Mouse (Mus musculus) T-cell, adult 2 months (primary cell): ENCODE measurements around the gene Cntnap5c.
"Not testable (repeated sequence)": the region's sequence is repeated elsewhere in the genome, so short reads cannot be mapped to it uniquely, and the experiment has no call there.

Experiments
- DNase-seq: peaks from one replicate; pipeline ENCODE4 v3.0.0; 2022; ENCODE audit warnings: low spot score

Cntnap5c gene

DNA sequence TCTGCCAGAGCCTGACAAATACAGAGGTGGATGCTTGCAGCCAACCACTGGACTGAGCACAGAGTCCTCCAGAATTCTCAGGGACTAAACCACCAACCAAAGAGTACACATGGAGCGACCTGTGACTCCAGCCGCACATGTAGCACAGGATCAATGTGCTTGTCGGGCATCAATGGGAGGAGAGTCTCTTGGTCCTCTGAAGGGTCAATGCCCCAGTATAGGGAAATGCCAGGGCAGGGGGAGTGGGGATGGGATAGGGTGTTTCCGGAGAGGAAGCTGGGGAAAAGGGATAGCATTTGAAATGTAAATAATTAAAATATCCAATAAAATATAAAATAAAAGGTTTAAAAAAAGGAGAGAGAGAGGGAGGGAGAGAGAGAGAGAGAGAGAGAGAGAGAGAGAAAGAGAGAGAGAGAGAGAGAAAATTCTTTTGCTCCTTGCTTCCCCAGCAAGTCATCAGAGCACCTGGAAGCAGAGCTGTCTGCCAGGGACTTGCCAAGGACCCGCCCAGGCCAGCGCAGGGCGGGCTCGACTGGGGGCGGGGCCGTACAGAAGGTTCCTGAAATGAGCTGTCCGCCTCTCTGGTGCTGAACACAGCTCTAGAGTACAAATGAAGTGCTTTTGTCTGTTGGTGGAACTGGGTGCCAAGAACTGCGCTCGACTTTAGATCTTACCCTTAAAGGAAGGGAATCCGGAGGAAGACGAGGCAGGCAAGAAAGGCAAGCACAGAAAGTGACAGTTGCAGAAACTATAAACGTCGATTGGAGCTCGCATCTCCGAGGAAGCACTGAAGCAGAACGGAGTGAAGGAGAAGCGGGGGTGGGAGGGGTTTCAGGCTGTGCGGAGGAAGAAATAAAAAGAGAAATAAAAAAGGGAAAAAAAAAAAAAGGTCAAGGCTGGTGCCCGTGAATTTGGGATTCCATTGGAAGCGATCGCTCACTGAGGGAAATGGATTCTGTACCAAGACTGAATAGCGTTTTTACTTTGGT lies at the start of gene Cntnap5c:
TSS of gene Cntnap5c (plus strand) at position 949 of the 989 bp plus-strand sequence.
- DNase-seq: no peak

DNA sequence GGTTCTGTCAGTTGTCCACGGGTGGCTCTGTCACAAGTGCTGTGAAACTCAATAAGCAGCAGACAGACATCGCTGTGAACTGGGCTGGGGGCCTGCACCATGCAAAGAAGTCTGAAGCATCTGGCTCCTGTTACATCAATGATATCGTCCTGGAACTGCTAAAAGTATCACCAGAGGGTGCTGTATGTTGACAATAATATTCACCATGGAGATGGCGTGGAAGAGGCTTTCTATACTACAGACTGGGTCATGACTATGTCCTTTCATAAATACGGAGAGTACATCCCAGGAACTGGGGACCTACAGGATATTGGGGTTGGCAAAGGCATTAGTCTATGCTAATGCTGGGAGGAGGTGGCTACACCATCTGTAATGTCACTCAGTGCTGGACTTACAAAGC lies 27.3 kb upstream of the Cntnap5c start, which contains the start of gene Gm21834:
TSS of gene Gm21834 (minus strand) at position 101 of the 400 bp plus-strand sequence.
- no peak for DNase-seq

DNA sequence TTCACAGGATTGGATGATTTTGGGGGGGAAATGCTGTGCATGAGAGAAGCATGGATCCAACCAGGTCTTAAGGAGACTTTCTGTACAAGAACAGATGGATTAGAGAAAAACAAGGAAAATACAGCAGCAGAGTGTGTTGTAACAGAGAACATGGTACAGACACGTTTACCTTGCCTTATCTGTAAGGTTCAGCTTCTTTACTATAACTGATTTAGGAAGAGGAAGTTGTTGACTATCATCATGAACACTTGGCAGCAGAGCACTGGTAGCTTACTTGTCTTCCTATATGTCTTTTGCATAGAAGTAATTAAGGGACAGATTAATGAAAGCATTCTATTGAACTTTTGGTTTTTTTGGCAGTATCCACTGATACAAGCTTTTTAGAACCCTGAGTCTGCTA lies 11.3 kb upstream of the Cntnap5c start:
- no peak for DNase-seq

DNA sequence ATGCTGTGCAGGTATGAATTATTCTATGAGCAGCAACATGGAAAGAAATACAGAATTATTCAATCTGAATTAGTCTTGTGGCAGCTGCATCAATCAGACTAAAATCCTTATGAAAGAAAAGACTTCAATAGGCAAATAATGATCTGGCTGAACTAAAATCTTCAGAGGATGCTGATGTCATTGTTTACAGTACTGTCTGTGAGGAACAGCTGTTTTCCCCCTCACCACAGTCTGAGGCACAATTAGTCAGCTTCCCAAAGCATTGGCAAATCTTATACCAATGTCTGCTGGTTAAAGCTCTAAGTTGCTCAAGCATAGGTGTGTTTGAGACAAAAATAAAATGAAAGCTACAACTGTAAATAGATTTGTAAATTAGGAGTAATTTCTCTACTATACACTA lies 2.1 kb upstream of the Cntnap5c start:
- no peak for DNase-seq

DNA sequence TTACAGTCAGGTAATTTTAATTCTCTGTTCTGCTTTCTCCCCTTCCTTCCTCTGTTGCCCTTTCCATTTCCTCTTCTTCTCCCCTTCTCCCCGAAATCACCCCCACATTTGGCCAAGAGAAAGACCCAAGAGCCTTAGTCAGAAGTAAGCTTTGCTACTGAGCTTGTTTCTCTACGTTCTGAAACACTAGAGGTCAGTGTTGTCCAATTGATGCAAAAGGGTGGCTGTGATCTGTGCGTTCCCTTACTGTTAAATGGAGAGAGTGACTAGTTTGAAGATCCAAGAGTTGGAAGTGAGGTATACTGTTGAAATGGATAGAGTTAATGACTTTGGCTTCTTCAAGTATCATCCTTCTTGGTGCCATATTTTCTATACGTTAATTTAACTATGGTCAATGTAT lies 1.5 kb downstream of the Cntnap5c start:
- DNase-seq: no peak

DNA sequence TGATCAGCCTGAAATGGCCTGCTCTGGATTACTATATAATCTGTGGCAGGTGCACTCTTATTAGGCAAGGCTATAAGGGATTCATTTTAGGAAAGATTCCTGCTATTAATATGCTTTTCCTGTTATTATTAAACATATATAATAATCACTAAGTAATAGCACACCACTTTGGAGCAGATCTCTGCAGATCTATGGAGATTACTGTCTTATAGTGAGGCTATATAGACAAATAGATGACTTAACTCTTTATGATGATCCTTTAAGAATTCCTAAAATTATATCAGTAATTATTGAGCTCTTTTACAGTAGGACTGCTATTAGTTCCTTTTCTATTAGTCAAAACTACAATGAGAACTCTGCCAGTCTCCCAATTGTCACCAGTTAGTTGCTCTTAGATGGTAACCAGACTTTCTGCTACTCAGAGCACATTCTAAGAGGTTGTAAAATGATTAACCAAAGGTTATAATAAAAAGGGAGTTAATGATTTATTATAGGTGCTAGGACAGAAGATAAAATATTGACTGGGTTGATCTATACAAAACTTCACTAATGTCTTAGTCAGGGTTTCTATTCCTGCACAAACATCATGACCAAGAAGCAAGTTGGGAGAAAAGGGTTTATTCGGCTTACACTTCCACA lies 18.9 kb downstream of the Cntnap5c start:
- DNase-seq: no peak

DNA sequence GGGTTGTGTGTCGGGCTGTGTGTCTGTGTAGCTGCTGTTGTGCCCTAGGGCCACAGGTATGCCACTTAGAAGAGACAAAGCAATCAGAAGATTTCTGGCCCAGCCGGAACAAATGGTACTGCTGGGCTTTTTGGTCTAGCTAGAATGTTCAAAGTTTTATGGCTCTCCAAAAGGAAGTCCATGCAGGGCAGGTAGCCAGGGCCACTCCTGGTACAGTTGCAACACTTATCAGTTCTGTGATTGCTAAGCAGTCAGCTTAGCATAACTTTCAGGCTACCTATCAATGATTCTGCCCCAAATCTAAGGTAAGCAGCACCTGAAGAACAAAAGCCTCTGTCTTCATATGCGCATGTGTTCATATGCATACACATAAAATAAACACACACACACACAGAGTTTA lies 26.0 kb downstream of the Cntnap5c start:
- DNase-seq: no peak

DNA sequence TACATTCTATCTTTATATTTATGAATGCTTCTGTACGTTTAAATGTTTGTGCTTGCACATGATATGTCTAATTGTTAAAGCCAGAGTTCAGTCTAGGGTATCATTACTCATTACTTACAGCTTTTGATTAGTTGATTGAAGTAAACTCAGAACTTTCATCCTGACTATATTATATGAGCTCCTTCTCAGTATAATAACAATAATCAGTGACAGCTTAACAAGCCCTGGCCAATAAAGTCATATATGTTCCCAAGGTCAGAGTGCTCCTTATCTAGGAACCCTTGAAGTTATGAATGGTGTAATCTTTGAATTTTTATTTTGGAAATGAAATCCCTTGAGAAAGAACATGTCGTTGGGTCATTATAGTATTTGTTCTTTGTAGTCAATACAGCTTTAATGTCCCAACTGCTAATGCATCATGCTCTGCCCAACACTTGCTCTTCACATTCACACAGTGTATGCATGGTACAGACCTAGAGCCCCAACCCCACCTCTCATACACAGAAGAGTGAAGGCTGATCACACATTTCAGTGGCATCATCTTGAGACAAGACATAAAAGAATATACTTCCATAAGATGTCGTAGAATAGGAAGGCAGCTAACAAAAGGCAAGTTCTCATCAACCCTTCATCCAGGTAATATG lies 27.4 kb downstream of the Cntnap5c start:
- DNase-seq: no peak

DNA sequence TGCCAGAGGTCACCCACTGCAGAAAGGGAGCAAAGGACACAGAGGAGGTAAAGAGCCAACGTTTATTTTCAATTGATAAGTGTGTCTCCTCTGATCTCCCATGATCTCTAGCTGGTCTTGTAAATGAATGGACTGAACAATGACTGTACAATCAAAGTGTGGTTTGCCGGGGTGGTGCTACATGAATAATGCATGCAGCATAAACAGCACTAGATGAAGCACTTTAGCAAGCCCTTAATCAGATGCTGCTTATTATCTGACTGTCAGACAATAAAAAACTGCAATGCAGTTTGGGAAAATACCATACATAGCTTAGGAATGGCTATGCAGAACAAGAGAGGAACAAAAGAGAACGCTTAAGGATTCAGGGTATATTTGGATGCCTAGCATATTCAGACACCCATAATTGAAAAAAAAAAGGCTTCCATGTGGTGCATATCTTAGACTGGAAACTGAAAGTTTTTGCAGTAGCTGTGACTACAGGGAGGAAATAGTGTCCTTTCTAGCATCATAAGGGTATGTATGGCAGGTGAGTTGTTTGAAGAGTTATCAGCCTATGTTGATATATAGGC lies 30.1 kb downstream of the Cntnap5c start:
- DNase-seq: no peak

DNA sequence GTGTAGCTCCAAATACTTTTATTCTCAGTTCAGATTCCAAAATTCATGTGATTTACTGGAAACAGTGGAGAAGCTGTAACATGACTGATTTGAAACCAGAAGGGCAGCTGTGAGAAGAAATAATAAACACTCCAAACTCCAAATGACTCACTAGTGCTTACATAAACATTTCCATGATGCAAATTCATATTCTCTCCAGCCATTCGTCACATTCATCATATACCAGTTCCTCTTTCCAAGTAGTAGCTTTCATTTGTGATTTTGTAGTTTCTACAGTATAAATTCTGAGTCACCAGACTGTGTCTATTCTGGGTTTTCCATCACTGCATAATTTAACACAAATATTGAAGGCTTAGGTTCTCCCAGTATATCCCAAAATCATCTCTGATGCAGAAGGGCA lies 31.8 kb downstream of the Cntnap5c start:
- no peak for DNase-seq

DNA sequence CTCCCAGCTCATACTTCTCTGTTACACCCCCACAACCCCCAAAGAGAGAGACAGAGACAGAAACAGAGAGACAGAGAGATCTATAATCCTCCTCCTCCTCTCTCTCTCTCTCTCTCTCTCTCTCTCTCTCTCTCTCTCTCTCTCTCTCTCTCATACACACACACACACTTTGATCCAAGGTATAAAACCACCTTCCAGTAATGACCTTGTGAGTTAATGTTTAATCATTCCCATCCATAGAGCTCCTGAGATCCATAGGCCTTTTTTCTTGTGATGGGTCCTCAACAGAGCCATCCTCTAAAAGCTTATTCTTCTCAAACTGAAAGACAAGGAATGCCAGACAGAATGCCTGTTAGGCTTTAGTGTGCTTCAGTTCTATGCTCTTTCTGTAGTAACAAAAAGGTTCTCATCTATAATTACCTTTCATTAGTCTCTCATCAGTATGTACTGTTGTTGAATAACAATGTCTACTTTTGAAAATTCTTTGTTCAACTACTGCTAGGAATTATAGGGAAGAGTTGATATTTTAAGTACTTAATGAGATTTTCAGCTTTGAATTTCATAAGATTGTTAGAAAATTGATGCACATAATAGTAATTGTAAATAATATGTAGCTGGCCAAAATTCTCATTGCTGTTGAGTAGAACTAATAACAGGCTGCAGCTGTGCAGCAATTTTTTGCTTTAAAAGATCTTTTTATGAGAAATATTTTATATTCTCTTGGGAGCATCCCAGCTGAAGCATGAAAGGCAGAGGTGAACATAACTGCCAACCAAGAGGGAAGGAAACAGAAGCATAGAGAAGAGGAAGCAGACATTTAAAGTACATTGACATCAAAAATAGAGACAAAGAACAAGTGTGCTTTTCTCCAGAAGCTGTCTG lies 68.0 kb downstream of the Cntnap5c start:
- DNase-seq: no peak

DNA sequence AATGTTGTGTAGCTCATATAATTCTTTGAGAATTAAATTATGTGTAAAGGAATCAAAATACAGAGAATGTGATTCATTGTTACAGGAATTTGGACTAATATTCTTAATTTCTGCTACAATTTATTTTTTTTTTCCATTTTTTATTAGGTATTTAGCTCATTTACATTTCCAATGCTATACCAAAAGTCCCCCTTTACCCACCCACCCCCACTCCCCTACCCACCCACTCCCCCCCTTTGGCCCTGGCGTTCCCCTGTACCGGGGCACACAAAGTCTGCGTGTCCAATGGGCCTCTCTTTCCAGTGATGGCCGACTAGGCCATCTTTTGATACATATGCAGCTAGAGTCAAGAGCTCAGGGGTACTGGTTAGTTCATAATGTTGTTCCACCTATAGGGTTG lies 86.4 kb downstream of the Cntnap5c start:
- not testable (repeated sequence) for DNase-seq

DNA sequence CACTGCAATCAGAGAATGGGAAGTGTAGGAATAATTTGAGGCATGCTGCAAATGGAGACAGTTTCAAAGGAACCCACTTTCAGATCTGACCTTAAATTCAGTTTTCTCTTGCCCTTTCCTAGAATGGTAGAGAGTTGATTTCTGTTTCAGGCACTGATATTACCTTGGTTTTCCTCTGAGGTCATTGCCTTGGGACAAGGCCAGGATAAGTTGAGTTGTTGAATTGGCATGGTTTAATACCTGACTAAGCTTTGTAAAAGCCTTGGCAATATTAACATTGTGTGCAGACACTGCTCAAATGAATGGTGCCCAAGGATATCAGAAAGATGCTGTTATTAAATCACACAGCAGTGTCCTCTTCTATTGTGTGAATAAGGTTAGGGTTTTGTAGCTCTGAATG lies 96.6 kb downstream of the Cntnap5c start:
- no peak for DNase-seq

DNA sequence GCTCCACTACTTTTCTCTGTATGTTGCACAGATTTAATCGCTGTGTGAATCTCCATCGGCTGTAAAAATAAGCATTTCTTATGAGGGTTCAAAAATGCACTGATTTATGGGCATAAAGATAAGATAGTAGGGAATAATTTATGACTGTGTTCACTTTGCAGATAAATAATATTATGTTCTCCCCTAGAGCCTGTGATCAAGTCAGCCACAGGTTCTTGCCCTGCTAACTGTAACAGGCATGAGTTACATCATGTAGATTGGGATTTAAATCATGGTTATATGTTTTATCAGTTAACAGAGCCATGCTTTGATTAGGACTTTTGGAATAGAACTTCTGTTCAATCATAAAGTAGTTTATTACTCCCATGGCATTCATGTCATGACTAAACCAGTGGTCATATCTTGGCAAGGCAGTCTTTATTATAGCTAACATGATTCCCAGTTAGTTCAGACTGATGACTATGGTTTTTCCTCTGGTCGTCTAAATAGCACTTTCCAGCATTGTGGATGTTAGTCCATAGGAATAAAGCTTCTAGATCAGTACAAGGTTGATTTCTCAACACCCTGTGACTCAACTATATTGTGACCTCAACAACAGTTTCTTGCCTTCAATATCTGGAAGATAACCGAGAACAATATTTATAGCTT lies 118.5 kb downstream of the Cntnap5c start:
- DNase-seq: no peak

DNA sequence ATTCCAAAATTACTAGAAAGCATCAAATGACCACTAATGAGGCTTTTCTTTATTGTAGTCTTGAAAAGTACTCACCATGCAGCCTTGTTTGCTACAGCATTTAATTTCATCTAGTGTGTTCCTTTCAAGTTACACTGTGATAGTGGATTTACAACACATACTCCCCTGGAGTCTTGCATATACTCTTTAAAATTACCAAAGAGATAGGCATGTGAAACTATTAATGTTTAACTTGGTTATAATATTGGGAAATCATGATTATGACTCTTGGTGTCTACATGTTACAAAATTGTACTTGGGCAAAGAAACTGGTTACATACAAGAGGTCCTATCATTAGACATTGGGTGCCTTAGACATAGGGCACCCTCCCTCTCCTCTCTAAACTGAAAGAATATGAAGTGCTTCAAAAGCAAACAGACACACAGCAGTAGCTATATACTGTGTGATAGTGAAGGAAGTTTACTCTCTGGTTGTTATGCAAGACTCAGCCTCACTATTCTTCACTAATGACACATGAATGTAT lies 142.5 kb downstream of the Cntnap5c start:
- no peak for DNase-seq

DNA sequence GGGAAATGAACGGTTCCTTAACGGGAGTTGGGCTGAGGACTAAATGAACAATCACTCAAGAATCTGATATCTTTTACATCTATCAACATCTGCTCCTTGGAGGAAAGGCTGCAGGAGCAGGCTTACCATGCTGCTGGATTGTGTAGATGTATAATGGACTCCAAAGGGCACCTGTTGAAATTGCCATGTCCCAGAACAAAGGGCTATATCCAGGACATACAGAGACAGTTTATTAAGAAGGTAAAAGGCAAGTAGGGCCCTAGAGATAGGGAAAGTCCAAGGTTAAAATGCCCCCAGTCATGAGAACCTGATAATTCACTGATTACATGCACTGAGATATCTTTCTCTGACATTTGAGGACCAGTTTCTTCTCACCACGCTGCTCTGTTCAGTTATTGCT lies 214.9 kb downstream of the Cntnap5c start:
- DNase-seq: no peak

DNA sequence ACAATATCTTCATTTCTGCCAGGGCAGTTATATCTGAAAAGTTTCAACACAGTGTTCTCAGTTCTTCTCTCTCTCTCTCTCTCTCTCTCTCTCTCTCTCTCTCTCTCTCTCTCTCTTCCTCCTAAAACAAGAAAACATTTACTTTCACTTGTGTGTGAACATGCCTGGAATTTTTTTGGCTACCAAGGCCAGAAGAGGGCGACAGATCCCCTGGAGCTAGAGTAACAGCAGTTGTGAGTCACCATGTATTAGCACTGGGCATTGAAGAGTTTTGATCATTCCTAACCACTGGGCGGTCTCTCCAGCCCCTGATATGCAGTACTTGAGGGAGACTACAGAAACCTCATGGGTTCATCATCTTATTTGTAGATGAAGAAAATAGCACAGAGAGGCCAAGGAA lies 219.1 kb downstream of the Cntnap5c start:
- no peak for DNase-seq

DNA sequence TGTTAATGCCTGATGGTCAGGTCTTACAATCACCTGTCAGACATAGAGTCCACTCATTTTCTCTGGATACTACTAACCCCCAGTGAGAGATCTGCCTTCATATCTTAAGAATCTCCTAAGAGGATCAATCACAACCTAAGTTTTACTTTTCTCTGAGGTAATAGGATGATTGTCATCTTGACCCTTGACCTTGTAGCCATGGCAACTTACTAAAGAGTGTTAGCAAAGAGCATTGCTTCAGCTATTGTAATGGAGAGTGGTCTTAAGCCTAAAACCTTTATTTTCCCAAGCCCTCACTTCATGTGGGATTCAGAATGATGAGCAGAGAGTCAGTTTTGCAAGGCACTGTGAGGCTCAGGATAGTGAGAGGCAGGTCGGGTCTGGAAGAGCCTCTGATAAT lies 227.1 kb downstream of the Cntnap5c start:
- no peak for DNase-seq

DNA sequence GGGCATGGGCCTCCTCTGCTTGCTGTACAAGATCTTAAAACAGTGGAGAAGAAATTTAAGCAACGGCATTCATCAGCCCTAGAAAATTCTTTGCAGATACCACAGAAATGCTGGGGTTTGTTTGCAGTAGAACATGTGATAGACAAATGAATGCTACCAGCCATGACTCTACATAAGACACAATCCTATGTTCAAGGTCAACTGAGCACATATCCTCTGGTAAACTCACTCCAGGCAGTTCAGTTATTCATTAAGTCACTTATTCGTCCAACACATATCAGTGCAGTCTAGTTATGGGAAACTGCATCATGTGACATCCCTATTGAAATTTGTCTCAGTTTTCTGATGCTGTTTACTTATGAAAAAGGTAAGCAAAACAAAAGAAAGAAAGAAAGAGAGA lies 229.7 kb downstream of the Cntnap5c start:
- no peak for DNase-seq

DNA sequence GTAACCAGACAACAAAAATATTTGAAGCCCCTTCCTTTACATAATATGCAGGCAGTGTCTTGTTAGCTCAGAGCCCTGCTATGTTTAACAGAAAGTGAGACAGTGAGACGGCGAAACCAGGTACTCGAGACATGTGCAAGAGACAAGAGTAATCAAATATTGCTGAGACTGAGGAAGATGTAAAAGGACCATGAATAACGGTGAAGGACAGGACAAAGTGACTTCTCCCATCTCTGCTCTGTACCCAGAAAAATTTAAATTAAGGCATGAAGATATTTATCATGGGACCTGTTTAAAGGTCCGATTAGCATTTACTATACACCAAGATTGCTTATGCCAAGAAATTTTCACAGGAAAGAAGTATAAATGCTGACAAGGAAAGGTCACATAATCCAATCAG lies 233.5 kb downstream of the Cntnap5c start:
- no peak for DNase-seq

DNA sequence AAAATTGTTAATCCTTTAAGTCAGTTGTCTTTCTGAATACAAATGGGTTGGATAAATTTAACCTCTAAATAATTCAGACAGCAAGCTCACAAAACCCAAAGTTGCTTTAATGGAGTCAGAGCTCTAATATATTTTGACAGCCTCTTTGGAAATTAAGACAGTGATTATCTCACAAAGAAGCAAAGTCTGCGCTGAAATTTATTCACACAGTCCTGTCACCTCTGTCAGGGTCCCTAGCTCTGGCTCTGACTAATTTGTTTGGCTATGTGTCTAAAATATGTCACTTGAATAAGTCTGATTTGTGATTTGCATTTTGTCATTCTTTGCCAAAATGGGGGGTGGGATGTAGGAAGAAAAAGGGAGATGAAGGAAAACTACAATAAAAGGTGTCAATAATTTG lies 234.0 kb downstream of the Cntnap5c start:
- DNase-seq: no peak
